Mouse (Mus musculus) thymus, postnatal 0 days (tissue): Measurements from ENCODE around the gene Gm20431. TPM values are rescaled to one million over a fixed set of nuclear protein-coding genes. Genes with fewer than 3 reads are reported as not detected.

ENCODE experiments used
- DNase-seq: peaks from one replicate; pipeline ENCODE4 v3.0.0-alpha.2; 2015; ENCODE audit warnings: low spot score
- polyA plus RNA-seq: library from polyadenylated mRNA; unstranded; fragments of >200 nt; fragmentation: Nextera tagmentation; extraction: Ambion mirVana; gene quantifications from 2 replicates; pipeline ENCODE4 v1.2.1, GENCODE M21; 2015

Gm20431 gene
- polyA plus RNA-seq, 1 experiment from 2014 or later, result 7.1 TPM

DNA sequence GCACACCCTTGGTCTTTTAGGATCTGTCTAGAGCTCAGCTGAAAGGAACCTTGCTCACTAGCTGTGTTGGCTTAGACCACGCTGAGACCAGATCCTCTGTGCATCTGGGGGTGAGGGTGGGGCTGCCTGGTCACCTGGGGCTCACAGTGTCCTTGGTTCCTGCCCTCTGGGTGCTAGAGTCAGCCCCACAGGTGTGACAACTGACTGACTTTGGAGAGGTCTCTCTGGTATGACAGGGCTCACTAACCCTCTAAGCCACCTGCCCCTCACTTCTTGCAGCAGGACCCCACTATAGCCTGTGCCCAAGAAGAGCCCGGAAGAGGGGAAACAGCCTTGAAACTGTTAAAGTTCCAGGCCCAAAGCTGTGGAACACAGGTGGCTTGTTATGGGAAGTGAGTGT is 58.9 kb downstream of the Gm20431 start:
- no peak for DNase-seq

DNA sequence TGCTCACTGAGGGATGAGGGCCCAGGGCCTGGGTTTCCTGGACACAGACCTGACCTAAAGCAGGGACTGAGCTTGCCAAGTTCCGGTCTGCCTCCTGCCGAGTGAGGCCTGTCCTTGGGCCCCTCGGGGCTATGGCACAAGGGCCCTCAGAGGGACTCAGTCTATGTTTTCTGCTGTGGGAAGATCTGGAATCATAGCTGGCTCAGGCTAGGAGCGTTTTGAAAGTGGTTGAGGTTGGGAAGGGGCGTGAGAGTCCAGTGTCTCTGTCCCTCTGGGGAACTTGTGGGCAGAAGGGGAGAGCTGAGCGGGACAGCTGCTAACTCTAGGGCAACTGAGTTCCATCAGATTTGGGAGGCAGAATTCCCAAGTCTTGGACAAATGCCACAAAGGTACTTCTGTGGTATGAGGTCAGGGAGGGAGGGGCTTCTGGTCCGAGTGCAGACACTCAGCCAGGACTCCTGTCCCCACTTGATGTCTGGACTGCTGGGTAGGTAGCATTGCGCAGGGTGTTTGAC is 60.8 kb downstream of the Gm20431 start:
- no peak for DNase-seq

DNA sequence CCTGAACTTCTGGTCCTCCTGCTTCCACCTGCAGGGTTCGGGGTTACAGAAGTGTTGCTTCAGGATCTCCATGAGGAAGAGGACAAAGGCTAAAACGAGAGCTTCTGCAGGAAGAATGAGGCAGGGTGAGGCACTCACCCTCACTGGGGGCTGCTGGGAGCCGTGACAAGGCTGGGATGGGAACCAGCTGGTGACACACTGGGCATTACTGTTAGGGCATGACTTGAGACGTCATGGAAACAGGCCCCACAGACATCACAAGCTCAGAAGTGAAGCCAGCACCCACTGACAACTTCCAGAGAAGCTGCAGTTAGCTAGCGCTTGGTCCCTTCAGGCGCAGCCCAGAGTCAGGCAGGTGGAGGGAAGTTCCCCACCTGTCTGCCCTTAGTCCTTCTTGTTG is 61.4 kb downstream of the Gm20431 start:
- DNase-seq, result no peak

DNA sequence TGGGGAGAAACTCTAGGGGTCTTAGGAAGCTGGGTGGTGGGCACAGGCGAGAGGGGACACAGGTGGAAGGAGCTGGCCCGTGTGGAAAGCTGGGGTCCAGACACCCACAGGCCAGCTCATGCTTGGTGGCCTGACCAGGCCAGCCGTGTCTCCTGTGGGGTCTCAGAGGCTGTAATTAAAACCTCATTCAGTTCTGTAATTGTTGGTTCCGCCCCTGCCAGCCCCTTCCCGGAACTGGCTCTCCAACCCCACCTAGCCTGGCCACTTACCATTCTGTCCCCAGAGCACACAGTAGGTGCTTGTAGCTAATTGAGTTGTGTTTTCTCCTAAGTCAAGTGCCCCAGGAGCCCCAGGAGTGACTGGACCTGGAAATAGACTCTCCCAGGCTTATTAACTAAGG is 62.1 kb downstream of the Gm20431 start:
- DNase-seq, result no peak

DNA sequence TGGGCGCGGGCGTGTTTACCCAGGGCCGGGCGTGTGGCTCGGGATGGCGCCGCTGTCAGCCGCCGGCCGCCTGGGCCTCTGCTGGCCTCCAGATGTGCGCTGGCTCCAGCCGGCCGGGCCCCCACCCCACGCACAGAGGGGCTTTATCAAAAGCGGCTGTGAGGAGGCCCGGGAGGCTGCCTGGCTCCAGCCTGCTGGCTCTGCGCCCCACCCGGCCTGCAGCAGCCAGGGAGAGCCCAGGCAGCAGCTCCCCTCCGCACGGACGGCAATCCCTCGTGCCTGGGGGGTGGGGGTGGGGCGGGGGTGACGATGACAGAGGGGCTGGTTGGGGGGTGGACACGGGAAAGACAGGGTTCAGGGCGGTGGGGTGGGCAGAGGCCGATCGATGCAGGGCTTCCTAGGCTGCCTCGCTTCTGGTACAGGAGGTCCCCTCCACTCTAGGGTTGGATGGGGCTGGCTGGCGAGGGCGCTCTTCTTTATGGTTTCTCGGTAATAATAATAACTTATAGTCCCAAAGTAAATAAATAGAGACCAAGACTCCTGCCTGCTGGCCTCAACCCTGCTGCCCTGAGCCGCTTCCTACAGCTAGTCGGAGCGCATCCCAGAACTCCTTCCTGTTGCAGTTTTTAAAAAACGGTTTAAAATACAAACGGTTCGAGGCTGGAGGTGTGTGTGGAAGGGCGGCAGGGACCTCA is 63.7 kb downstream of the Gm20431 start:
- DNase-seq, result no peak

DNA sequence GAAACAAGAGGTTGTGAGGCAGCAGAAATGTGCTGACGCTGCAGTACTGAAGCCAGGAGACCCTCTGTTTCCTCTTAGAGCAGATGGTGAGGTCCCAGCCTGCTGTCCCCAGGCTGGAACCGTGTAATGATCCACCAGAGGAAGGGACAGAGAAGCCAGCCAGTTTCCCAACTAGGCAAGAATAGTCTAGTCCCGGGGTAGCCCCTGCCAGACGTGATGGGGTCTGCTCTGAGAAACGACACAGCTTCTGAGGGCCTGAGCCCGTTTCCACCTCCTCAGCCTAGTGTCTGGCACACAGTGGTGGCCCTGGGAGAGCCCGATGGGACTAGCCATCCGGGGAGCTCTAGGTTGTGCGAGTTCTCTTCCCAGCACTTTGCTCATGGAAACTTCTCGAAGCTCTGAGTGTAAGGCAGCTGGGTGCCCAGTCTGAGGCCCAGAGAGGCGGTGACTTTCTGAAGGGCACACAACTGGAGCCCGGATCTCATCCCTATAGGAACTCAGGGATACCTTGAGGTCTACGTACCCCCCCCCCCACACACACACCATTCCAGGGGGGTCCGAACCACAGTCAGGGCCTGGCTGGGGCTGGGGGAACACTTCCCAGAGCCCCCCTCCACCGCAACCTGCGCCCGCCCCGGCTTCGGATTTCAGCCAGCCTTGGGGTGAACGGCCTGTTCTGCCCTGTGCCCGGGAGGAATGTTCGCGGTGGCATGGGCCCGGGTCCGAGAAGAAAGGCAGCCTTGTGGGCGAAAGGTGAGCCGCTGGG is 64.4 kb downstream of the Gm20431 start:
- no peak for DNase-seq

DNA sequence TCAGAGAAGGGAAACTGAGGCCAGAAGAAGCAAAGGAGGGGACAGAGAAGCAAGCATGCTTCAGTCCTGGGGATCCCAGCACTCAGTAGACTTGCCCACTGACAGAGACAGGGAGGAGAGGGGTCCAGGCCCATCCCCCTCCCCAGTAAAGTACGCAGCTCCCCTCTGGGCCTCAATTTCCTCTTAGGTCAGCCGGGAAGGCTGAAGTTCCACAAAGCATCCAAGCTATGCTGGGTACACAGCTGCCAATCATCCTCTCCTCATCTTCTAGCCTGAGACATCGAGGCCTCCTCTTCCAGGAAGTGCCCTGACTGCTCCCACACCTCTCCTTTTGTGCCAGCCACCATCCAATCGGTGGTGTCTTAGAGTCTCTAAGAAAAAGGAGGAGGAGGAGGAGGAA is 65.0 kb downstream of the Gm20431 start:
- DNase-seq, result no peak

DNA sequence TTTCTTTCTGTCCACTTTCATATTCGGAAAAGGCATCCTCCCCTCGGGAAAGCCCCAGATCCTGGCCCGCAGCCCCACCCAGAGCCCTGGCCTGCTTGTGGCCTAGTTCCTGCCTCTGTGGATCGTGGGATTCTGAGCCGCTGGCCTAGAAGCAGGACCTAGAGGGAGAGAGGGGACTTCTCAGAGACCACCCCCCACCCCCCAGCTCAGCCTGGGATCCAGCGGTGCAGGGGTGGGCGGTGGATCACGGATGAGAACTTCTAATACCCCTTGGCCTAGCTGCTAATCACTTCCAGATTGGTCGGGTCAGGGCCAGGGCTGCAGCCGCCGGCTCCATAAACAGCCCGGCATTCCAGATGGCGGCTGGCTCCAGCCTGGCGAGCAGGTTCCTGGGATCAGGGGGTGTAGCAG is 65.5 kb downstream of the Gm20431 start:
- no peak for DNase-seq

DNA sequence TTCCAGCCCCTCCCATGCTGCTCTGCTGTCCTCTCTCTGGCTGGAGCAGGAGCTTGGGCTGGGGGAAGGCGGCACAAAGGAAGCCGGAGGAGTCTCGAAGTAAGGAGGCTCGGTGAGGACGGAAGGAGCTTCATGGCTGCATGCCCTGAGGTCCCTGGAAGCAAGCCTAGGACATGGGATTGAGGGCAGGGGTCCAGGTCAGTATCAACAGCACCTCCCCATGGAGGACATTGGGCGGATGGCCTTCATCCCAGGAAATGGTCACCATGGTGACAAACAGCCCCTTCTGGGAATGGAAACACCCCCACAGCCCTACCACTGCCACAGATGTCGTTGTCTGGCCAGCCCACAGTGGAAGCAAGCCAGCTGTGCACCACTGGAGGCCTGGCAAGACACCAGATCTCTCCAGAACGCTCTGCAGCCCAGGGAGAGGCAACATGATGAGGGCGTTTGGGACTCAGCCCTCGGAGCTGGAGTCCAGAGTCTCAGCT is 66.8 kb downstream of the Gm20431 start:
- DNase-seq, result no peak

DNA sequence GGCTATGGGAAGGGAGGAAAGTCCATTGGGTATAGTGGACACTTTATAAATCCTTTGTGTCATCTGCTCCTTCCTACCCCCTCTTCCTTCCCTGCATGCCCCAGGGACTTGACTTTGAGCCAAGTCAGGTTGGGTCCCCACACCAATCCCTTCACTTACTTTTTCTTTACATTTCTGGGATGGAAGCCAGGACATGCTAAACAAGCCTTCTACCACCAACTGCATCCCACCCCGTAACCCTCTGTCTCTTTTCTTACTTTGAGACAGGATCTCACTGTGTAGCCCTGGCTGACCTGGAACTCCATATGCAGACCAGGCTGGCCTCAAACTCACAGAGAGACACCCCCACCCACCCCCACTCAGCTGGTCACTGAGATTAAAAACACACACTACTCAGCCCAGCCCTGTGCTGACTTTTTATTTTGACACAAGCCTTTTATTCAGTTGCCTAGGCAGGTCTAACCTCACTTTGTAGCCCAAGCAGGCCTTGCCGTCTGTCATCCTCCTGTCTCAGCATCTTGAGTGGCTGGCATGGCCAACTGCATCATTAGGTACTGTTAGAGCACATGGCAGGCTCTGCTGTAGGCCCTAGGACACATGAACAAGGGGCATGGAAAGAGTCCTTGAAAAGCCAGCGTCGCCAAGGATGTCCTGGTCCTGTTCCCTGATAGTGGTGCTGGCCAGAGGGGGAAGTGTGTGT is 67.6 kb downstream of the Gm20431 start:
- DNase-seq, result no peak

DNA sequence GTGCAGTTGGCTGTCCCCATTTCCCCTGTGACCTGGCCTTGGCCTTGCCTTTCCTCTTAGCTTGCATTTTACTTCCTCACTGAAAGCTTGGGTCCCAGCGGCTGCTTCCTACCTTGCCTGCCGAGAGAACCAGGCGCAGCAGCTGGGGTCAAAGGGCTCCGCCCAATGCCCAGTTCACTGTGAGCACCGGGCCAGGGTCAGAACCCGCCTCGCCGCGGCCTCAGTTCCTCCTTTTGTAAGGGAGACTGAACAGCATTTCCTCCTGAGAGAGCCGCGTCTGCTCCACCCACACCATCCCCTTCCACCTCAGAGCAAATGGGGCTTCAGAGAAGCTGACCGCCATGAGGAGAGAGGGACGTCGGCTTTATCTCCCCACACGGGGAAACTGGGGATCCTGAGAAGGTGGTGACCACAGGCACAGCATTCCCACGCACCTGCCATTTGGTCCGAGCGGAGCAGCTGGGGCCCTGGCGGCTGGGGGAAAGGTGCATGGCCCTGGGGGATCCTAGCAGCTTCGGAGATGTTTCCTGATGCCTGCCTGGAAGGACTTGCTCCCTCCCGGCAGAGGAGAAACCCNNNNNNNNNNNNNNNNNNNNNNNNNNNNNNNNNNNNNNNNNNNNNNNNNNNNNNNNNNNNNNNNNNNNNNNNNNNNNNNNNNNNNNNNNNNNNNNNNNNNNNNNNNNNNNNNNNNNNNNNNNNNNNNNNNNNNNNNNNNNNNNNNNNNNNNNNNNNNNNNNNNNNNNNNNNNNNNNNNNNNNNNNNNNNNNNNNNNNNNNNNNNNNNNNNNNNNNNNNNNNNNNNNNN is 72.3 kb downstream of the Gm20431 start:
- peak; percentile 56 for DNase-seq

DNA sequence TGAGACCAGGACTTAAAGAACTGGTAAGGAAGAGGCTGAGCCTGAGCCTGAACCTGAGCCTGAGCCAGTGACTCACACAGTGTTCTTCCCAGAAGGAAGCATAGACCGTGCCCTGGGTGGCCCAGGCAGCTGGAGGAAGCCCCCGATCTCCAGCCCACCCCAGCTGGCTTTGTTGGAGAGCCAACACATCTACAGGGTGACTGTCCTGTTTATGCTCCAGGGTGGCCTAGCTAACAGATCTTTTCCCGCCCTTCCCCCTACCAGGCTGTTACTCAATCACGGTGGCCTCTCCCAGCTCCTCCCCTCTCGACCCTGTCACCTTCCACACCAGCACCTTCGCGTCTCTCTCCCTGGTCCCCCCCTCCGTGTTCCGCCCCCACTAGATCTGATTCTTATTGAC is 74.3 kb downstream of the Gm20431 start:
- DNase-seq, result no peak

DNA sequence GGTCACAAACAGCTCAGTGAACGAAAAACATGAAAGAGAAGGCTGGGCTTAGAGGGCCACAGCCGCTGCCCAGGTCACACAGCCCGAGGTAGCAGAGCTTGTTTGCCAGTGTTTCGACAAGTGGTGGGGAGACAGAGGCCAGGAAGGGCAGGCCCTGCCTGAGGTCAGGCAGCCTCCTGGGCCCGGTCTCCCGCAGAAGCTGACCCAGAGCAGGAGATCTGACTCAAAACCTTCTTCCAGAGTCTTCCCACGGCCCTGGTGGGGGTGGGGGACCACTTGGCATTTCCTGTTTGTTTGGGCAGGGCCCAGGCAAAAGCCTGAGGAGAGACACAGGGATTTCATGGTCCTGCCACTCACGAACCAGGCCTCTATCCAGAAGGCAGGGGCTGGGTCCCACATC is 75.3 kb downstream of the Gm20431 start:
- no peak for DNase-seq

DNA sequence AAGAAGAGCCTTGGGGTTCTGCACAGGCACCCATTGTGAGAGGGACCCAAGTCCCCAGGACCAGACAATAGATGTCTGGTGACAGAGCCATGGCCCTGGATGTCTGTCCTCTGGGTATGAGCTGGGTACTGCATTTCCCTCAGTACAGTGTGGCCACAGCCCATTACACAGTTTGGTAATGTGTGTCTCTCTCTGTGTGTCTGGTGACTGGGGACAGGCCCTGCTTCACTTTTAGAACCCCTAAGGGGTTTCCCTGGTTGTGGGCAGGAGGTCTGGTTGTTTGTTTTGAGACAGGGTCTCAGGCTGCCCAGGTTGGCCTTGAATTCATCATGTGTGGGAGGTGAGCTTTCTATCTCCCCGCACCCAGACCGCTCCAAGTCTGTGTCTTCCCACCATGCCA is 76.0 kb downstream of the Gm20431 start:
- DNase-seq, result no peak

DNA sequence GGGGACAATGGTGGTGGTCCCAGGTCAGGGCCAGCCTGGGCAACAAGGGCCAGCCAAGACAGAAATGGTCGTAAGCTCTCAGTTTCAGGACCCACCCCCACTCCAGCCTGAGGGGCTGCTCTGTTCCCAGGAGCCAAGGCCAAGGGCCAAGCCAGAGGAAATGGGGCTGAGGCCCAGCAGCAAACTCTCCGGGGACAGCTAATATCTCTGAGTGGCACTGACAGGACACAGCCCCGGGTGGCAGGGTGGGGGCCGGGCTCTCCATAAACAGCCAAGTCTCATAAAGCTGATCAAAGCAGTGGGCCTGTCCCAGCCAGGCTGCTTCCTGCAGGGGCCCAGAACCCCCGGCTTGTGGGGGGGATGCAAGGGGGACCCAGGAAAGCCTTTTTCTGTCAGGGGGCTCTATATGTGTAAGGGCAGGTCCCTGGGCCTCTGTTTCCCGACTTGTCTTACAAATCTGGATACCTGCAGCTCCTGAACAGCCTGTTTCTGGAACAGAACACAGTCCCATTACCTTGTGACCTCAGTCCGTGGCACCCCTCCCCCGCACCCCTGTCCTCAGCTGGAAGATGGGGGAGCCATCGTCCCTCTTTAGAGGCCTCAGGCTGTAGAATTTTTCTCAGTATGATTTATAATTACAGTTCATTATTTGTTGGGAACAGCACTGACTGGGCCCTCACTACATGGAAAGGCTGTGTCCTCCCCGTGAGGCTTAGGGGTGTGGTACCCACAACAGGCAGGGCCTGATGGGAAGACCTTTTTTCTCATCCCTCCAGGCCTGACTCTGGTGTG is 77.9 kb downstream of the Gm20431 start:
- DNase-seq, result no peak

DNA sequence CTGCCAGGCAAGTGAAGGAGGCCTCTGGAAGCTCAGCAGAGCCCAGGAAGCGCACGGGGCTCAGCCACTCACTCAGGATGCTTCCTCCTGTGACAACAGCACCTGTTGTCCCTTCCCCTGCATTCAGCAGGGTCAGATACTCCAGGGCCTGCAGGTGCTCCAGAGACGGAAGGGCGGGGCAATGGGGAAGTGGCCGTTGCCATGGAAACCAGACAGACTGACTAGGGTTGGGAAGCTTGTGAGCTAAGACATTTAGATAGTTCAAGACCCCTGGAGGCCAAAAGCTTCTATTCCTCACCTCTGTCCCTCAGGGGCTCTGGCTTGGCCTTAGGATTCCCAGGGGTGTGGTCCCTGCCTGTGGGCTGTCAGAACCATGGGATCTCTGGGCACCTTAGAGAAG is 82.8 kb downstream of the Gm20431 start:
- DNase-seq, result peak; percentile 83

DNA sequence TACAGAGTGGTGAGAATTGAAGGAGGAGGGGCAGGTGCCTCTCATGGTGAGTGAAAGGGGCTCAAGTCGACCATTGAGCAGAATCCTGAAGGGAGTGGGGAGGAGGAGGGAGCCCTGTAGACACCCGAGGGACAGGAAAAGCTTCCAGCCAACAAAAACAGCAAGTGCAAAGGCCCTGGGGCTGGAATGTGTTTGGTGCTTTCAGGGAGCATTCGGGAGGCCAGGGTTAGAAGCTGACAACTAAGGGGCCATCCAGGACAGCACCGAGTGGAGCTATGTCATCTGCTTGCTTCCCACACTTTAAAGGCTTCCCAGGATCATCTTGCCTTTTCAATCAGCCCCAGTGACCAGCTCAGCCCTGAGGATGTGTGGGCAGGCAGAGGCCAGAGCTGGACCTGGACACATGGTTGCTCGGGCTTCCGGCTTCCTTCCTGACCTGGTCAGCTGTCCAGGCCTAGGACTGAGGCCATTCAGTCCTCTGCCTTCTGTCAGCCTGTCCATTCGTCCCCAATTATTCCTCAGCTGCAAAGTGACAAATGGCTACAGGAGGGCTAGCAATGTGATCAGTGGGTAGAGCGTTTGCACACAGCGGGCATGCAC is 84.0 kb downstream of the Gm20431 start:
- no peak for DNase-seq

DNA sequence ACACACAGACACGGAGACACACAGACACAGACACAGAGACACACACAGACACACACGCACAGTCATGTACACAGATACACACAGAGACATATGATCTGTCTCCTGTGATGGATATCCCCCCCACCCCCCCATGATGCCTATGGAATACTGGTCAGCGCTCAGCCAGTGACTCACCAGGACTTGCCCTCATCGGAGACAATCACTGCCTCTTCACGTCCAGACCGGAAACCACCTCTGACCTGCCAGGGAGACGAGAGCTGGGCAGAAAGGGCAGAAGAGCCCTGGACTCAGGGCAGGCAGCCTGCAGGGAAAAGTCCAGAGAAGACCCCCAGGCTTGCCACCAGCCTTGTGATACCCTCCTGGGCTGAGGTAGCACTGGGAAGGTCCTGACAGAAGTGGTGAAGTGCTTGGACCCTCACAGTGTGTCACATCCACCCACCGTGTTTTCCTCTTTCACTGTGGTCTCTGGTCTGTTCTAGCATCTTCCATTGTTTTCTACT is 85.1 kb downstream of the Gm20431 start:
- no peak for DNase-seq

DNA sequence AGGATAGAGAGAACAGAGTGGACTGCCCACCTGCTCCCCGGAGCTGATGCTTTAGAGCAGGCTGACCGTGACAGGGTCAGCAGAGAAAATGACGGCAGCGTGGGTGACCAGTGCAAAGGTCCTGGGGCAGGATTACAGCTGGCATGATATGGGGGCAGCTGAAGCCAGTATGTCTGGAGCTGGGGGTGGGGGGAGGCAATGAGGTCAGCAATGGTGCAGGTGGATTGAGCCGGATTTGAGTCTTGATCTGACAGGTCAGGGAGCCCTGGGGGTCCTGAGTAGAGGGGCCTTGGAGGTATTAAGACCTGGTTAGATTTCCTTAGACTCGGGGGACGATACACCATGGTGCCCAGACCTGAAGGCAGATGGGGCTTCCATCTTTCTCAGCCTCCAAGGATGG is 85.7 kb downstream of the Gm20431 start:
- no peak for DNase-seq

DNA sequence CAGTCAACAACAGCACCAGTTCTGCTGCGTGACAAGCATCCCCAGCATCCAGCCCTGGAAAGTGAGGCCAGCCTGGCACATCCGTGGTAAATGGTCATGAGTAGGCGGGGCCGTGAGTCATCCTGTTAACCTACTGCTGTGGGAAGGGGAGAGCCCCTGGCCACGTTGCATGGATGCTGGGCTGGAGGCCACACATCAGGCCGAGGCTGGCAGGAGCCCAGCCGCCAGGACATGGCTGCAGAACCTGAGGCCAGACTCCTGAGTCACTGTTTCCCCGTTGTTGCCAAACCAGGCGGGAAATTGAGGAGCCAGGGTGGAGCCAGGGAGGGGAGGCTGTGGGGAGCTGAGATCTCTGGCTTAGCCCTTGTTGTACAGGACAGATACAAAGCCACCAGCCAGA is 86.5 kb downstream of the Gm20431 start:
- DNase-seq, result no peak
